Mouse (Mus musculus): ENCODE data around the gene Sp2. TPM values are rescaled to one million over a fixed set of nuclear protein-coding genes. Genes with fewer than 3 reads are reported as not detected.

Sp2 gene
- polyA plus RNA-seq, 1 experiment: 13.9 TPM

- TF ChIP-seq MAX (IDR thresholded peaks at IDR 0.05): peak; percentile 29
- TF ChIP-seq MYOD1 (IDR thresholded peaks at IDR 0.05; ENCODE audit: control insufficient read depth, insufficient read length, low read depth): no peak
- TF ChIP-seq CTCF (IDR thresholded peaks at IDR 0.05; ENCODE audit: control insufficient read depth, insufficient read depth, insufficient read length): peak; percentile 84
- no peaks in the 10 kb centered on the region for H3K27me3 ChIP-seq (ENCODE audit: control insufficient read depth, insufficient read depth, insufficient read length)
- H3K4me3 ChIP-seq (ENCODE audit: insufficient read depth, poor library complexity, severe bottlenecking): no peak overlapping the region
- peak overlapping the region; percentile 58 for H3ac ChIP-seq (ENCODE audit: control insufficient read depth, insufficient read length, low read depth)
- H3K36me3 ChIP-seq (ENCODE audit: control insufficient read depth, insufficient read depth): peaks cover 14% of the 10 kb centered on the region
- H3K79me3 ChIP-seq (ENCODE audit: low read depth): peaks cover 12% of the 10 kb centered on the region
- H3K79me2 ChIP-seq (ENCODE audit: control insufficient read depth, insufficient read depth): peaks cover 39% of the 10 kb centered on the region
Observed at GRCm38 (mm10) chr11:97025721-97026344, 43.1 kb upstream of the Sp2 start.

- Histone ChIP-seq H3K27me3 (ENCODE audit: control insufficient read depth, insufficient read depth, insufficient read length) (no peaks in the 10 kb centered on the region), H3K79me3 (ENCODE audit: low read depth) (peaks cover 12% of the 10 kb centered on the region), H3K36me3 (ENCODE audit: control insufficient read depth, insufficient read depth) (peaks cover 14% of the 10 kb centered on the region), H3ac (ENCODE audit: control insufficient read depth, insufficient read length, low read depth) (no peak overlapping the region), H3K79me2 (ENCODE audit: control insufficient read depth, insufficient read depth) (peaks cover 39% of the 10 kb centered on the region), H3K4me3 (ENCODE audit: insufficient read depth, poor library complexity, severe bottlenecking) (no peak overlapping the region)
- TF ChIP-seq MAX (IDR thresholded peaks at IDR 0.05) (no peak), MYOG (IDR thresholded peaks at IDR 0.05; ENCODE audit: control insufficient read depth, extremely low read depth, insufficient read length) (no peak), CTCF (IDR thresholded peaks at IDR 0.05; ENCODE audit: control insufficient read depth, insufficient read depth, insufficient read length) (no peak), USF1 (IDR thresholded peaks at IDR 0.05; ENCODE audit: low read depth) (no peak), CEBPB (IDR thresholded peaks at IDR 0.05; ENCODE audit: low read depth) (no peak)
Observed at GRCm38 (mm10) chr11:97024977-97025376, 42.2 kb upstream of the Sp2 start.

GRCm38 (mm10) chr11:97021873-97022484, 39.2 kb upstream of the Sp2 start:
- Histone ChIP-seq H3K79me3 (ENCODE audit: low read depth) (peaks cover 17% of the 10 kb centered on the region), H3K4me3 (ENCODE audit: insufficient read depth, poor library complexity, severe bottlenecking) (no peak overlapping the region), H3K27me3 (ENCODE audit: control insufficient read depth, insufficient read depth, insufficient read length) (peaks cover 8% of the 10 kb centered on the region), H3K36me3 (ENCODE audit: control insufficient read depth, insufficient read depth) (peaks cover 14% of the 10 kb centered on the region), H3K79me2 (ENCODE audit: control insufficient read depth, insufficient read depth) (peaks cover 51% of the 10 kb centered on the region), H3ac (ENCODE audit: control insufficient read depth, insufficient read length, low read depth) (peak overlapping the region; percentile 32)
- peak; percentile 90 for TF ChIP-seq CTCF (IDR thresholded peaks at IDR 0.05; ENCODE audit: control insufficient read depth, insufficient read depth, insufficient read length)
- no peak for TF ChIP-seq MYOD1 (IDR thresholded peaks at IDR 0.05; ENCODE audit: control insufficient read depth, insufficient read length, low read depth)

- H3K27me3 ChIP-seq (ENCODE audit: control insufficient read depth, insufficient read depth, insufficient read length): peaks cover 8% of the 10 kb centered on the region
- peak overlapping the region; percentile 32 for H3ac ChIP-seq (ENCODE audit: control insufficient read depth, insufficient read length, low read depth)
- peaks cover 14% of the 10 kb centered on the region for H3K36me3 ChIP-seq (ENCODE audit: control insufficient read depth, insufficient read depth)
- H3K4me3 ChIP-seq (ENCODE audit: insufficient read depth, poor library complexity, severe bottlenecking): no peak overlapping the region
- no peak for TF ChIP-seq CEBPB (IDR thresholded peaks at IDR 0.05; ENCODE audit: low read depth)
- TF ChIP-seq USF1 (IDR thresholded peaks at IDR 0.05; ENCODE audit: low read depth): no peak
- no peak for TF ChIP-seq MYOG (IDR thresholded peaks at IDR 0.05; ENCODE audit: control insufficient read depth, extremely low read depth, insufficient read length)
- TF ChIP-seq CTCF (IDR thresholded peaks at IDR 0.05; ENCODE audit: control insufficient read depth, insufficient read depth, insufficient read length): no peak
- TF ChIP-seq MAX (IDR thresholded peaks at IDR 0.05): no peak
- TF ChIP-seq FOSL1 (IDR thresholded peaks at IDR 0.05; ENCODE audit: insufficient read depth, low read length, poor library complexity, severe bottlenecking): no peak
- H3K79me3 ChIP-seq (ENCODE audit: low read depth): peaks cover 17% of the 10 kb centered on the region
- H3K79me2 ChIP-seq (ENCODE audit: control insufficient read depth, insufficient read depth): peaks cover 51% of the 10 kb centered on the region
Observed at GRCm38 (mm10) chr11:97021121-97021765, 38.5 kb upstream of the Sp2 start.

GRCm38 (mm10) chr11:97019345-97019708, 36.6 kb upstream of the Sp2 start:
- H3K79me3 ChIP-seq (ENCODE audit: low read depth): peaks cover 17% of the 10 kb centered on the region
- peaks cover 8% of the 10 kb centered on the region for H3K27me3 ChIP-seq (ENCODE audit: control insufficient read depth, insufficient read depth, insufficient read length)
- H3K79me2 ChIP-seq (ENCODE audit: control insufficient read depth, insufficient read depth): peaks cover 51% of the 10 kb centered on the region
- peaks cover 14% of the 10 kb centered on the region for H3K36me3 ChIP-seq (ENCODE audit: control insufficient read depth, insufficient read depth)
- TF ChIP-seq CEBPB (IDR thresholded peaks at IDR 0.05; ENCODE audit: low read depth) (no peak), FOSL1 (IDR thresholded peaks at IDR 0.05; ENCODE audit: insufficient read depth, low read length, poor library complexity, severe bottlenecking) (no peak), MYOG (IDR thresholded peaks at IDR 0.05; ENCODE audit: control insufficient read depth, extremely low read depth, insufficient read length) (no peak), MYOD1 (IDR thresholded peaks at IDR 0.05; ENCODE audit: control insufficient read depth, insufficient read length, low read depth) (no peak), USF1 (IDR thresholded peaks at IDR 0.05; ENCODE audit: low read depth) (no peak), MAX (IDR thresholded peaks at IDR 0.05) (no peak), CTCF (IDR thresholded peaks at IDR 0.05; ENCODE audit: control insufficient read depth, insufficient read depth, insufficient read length) (no peak)
- H3K4me3 ChIP-seq (ENCODE audit: insufficient read depth, poor library complexity, severe bottlenecking): peak overlapping the region; percentile 55
- H3ac ChIP-seq (ENCODE audit: control insufficient read depth, insufficient read length, low read depth): peak overlapping the region; percentile 92

All from C2C12 (cell line).